Mouse (Mus musculus) heart, embryonic 11.5 days (tissue): ENCODE data around the gene Spaca3. TPM values are rescaled to one million over a fixed set of nuclear protein-coding genes. Genes with fewer than 3 reads are reported as not detected.
A peak's percentile ranks its signal among the peaks of the same experiment; 100 is the strongest.

Source experiments
- ATAC-seq: fragments of 200-750 bp; cut with Nextera tagmentation; replicated peaks from 2 replicates; pipeline ENCODE4 v1.8.0; 2017; ENCODE audit warnings: moderate library complexity; ENCODE audit not compliant: insufficient number of reproducible peaks, low FRiP score, low TSS enrichment
- H3K27ac ChIP-seq: fragments of 300-500 bp; sonication (generic); 2 replicates; pipeline ENCODE4 v1.5.1; 2014; ENCODE audit warnings: mild to moderate bottlenecking, low read depth, low read length
- H3K27me3 ChIP-seq: fragments of 300-500 bp; sonication (generic); 2 replicates; pipeline ENCODE4 v1.6.1; 2014; ENCODE audit warnings: mild to moderate bottlenecking, low read length, mixed read lengths; ENCODE audit not compliant: control insufficient read depth, insufficient read depth
- H3K36me3 ChIP-seq: fragments of 300-500 bp; sonication (generic); 2 replicates; pipeline ENCODE4 v1.6.1; 2014; ENCODE audit warnings: mild to moderate bottlenecking, low read length, moderate library complexity, mixed read lengths; ENCODE audit not compliant: control insufficient read depth, insufficient read depth
- H3K4me1 ChIP-seq: fragments of 300-500 bp; sonication (generic); 2 replicates; pipeline ENCODE4 v1.6.1; 2014; ENCODE audit warnings: low read length; ENCODE audit not compliant: control insufficient read depth, insufficient read depth
- H3K4me2 ChIP-seq: fragments of 300-500 bp; sonication (generic); 2 replicates; pipeline ENCODE4 v1.6.1; 2014; ENCODE audit warnings: mild to moderate bottlenecking, moderate library complexity
- H3K4me3 ChIP-seq: fragments of 300-500 bp; sonication (generic); 2 replicates; pipeline ENCODE4 v1.5.1; 2014; ENCODE audit warnings: low read depth, low read length
- H3K9ac ChIP-seq: fragments of 300-500 bp; sonication (generic); 2 replicates; pipeline ENCODE4 v1.6.1; 2014; ENCODE audit warnings: mild to moderate bottlenecking, low read depth, low read length, moderate library complexity
- H3K9me3 ChIP-seq: fragments of 300-500 bp; sonication (generic); replicated peaks from 2 replicates; pipeline ENCODE4 v1.6.1; 2016; ENCODE audit warnings: low read length; ENCODE audit not compliant: control insufficient read depth
- WGBS: fragments of 180-500 bp; shearing (Covaris S2); extraction: QIAGEN DNeasy Blood & Tissue Kit; methylation state at CpG from one replicate; pipeline ENCODE4 v1.1.7; 2014; ENCODE audit not compliant: insufficient replicate concordance; 5-methylcytosine and 5-hydroxymethylcytosine counted together
- polyA plus RNA-seq: library from polyadenylated mRNA; unstranded; fragments of >200 nt; fragmentation: Nextera tagmentation; extraction: Ambion mirVana; gene quantifications from 2 replicates; pipeline ENCODE4 v1.2.1, GENCODE M21; 2014

Gene Spaca3
- polyA plus RNA-seq, 1 experiment from 2014 or later: not detected

DNA sequence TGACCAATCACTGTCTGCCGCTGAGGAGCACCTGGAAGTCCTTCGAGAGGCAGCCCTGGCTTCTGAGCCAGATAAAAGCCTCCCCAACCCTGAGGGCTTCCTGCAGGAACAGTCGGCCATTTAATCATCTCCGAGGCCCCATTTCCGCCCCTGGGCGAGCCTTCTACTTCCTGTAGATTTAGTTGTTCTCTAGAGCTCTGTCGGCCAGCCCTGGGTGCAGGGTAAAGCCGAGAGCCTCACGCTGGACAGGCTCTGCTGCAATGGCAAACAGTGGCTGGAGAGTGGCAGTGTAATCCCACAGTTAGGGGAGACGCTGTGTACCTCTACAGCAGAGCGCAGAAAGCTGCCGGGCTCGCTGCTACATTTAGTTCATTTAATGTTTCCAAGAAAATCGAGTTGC is 36.9 kb upstream of the Spaca3 start:
- 0 out of 2 replicates have a peak, but pooled peaks have one; percentile 44 for ATAC-seq
- peak overlapping the region; percentile 43 for H3K4me2 ChIP-seq
- H3K9ac ChIP-seq: no peak overlapping the region
- H3K4me1 ChIP-seq: peaks cover 17% of the 10 kb centered on the region
- peak overlapping the region; percentile 6 for H3K27ac ChIP-seq
- no peak overlapping the region for H3K4me3 ChIP-seq
- H3K27me3 ChIP-seq: no peaks in the 10 kb centered on the region
- 48% methylated on average over 14 of the region's 14 CpGs for WGBS
- H3K36me3 ChIP-seq: no peaks in the 10 kb centered on the region; the same call in 1 of the 2 replicates
- no peaks in the 10 kb centered on the region for H3K9me3 ChIP-seq

DNA sequence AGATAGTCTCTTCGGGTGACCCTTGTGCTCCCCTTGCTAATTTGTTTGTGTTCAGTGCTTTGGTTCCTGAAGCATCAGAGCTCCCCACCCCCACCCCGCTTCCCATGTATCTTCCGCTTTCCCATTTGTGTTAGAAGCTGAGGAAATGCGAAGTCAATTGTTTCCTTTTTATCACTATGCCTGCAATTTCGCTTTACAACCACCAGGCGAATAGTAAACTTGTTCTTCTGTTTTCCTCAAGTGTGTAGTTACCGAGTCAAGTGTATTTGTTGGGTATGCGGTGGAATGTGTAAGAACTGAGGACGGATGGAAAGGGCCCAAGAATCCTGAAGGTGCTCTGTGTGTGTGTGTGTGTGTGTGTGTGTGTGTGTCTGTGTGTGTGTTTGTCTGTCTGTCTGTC is 36.4 kb upstream of the Spaca3 start:
- no peaks in the 10 kb centered on the region for H3K27me3 ChIP-seq
- no peak overlapping the region for H3K9ac ChIP-seq
- H3K4me1 ChIP-seq: peaks cover 17% of the 10 kb centered on the region
- H3K27ac ChIP-seq: peak overlapping the region; percentile 6; the same call in 1 of the 2 replicates
- WGBS: 71% methylated on average over 9 of the region's 9 CpGs
- no peaks in the 10 kb centered on the region; the same call in 1 of the 2 replicates for H3K36me3 ChIP-seq
- H3K4me3 ChIP-seq: no peak overlapping the region
- ATAC-seq: no peak
- H3K4me2 ChIP-seq: peak overlapping the region; percentile 43; the same call in 1 of the 2 replicates
- no peaks in the 10 kb centered on the region for H3K9me3 ChIP-seq

DNA sequence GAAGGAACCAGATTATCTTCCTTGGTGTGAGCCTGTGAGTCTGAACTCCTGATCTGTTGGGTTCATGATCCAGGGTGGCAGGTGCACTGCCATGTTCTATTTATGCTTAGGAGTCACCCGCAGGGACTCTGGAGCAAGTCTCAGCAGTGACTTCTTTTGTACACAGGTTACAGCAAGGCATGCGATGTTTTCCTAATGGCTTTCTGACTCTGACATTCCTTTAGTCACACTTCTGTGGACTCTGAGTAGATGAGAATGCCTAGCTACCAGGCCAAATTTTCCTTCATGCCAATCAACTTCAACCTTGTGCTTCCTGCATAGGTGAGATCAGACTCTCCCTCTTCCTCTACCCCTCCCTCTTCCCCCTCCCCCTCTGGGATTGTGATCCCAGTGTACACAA is 22.8 kb upstream of the Spaca3 start:
- Histone ChIP-seq H3K9me3 (no peaks in the 10 kb centered on the region), H3K4me1 (no peaks in the 10 kb centered on the region), H3K4me3 (no peak overlapping the region), H3K27me3 (no peaks in the 10 kb centered on the region), H3K27ac (no peak overlapping the region), H3K4me2 (no peak overlapping the region), H3K9ac (no peak overlapping the region), H3K36me3 (no peaks in the 10 kb centered on the region)
- 82% methylated on average over 2 of the region's 2 CpGs for WGBS
- no peak for ATAC-seq

DNA sequence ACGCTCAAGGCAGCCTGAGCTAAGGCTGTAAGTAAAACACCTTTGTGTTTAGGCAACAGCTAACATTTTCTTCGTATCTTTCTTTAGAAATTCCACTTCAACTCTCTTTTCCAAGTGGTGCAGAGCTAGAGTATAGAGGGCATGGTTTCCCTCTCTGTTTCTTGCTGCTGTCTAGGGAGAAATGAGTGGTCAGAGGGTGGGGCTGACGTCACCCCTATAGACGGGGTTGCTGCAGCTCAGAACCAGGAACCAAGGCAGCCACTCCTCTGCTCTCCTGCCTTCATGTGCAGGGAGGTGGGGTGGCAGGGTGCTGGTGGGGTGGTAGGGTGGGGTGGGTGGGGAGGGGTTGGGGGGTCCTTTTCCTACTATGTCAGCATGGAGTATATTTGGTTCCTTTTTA is 22.3 kb upstream of the Spaca3 start:
- no peaks in the 10 kb centered on the region for H3K36me3 ChIP-seq
- 67% methylated on average over 4 of the region's 4 CpGs for WGBS
- no peak overlapping the region for H3K4me2 ChIP-seq
- H3K9ac ChIP-seq: no peak overlapping the region
- H3K4me1 ChIP-seq: no peaks in the 10 kb centered on the region
- H3K27me3 ChIP-seq: no peaks in the 10 kb centered on the region
- no peak for ATAC-seq
- no peaks in the 10 kb centered on the region for H3K9me3 ChIP-seq
- H3K4me3 ChIP-seq: no peak overlapping the region
- no peak overlapping the region for H3K27ac ChIP-seq

DNA sequence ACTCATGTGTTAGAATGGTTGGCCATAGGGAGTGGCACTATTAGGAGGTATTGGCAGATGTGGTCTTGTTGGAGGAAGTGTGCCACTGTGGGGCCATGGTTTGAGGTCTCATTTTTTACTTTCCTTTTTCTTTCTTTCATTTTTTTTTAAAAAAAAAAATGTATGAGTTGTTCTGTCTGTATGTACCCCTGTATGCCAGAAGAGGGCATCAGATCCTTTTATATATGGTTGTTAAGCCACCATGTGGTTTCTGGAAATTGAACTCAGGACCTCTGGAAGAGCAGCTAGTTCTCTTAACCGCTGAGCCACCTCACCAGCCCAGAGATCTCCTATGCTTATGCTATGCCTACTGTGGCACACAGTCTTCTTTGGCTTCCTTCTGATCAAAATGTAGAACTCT is 19.4 kb upstream of the Spaca3 start:
- Histone ChIP-seq H3K4me3 (no peak overlapping the region), H3K4me1 (no peaks in the 10 kb centered on the region), H3K9me3 (no peaks in the 10 kb centered on the region), H3K27me3 (no peaks in the 10 kb centered on the region), H3K4me2 (no peak overlapping the region), H3K27ac (no peak overlapping the region), H3K9ac (no peak overlapping the region), H3K36me3 (no peaks in the 10 kb centered on the region)
- no peak for ATAC-seq
- 67% methylated on average over 1 of the region's 1 CpGs for WGBS

DNA sequence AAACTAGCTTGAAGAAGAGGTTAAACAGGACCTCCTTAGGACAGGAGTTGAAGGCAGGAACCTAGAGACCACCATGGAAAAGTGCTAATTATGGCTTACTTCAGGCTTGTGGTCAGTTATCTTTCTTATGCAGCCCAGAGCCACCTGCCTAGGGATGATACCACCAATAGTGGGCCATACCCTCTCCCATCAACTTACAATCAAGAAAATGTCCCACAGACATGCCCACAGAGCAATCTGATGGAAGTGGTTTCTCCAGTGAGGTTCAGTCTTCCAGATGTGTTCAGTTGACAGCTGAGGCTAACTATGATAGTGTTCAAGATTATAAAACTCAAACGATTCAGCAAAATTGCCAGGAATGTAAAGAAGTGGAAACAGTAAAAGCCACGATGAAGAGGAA is 14.7 kb upstream of the Spaca3 start:
- Histone ChIP-seq H3K27ac (no peak overlapping the region), H3K36me3 (no peaks in the 10 kb centered on the region), H3K9ac (no peak overlapping the region), H3K9me3 (no peaks in the 10 kb centered on the region), H3K27me3 (no peaks in the 10 kb centered on the region), H3K4me1 (no peaks in the 10 kb centered on the region), H3K4me3 (no peak overlapping the region), H3K4me2 (no peak overlapping the region)
- 66% methylated on average over 2 of the region's 2 CpGs for WGBS
- no peak for ATAC-seq

DNA sequence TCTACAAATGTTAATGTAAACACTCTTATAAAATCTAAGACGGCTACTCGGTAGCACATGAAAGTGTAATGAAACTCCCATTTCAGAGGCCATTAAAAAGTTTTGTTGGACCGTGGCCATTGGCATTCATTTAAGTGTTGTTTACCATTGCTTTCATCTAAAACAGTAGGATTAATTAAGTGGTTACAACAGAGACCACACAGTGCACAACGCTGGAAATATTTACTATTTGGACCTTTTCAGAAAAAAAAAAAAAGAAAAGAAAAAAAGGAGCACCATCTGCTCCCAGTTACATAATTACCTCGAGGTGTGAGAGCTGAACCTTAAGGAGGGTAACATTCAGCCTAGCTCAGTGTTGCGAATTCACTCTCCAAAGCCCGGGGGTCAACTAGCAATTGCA is 12.7 kb upstream of the Spaca3 start:
- no peaks in the 10 kb centered on the region for H3K9me3 ChIP-seq
- ATAC-seq: no peak
- H3K27me3 ChIP-seq: no peaks in the 10 kb centered on the region
- WGBS: 70% methylated on average over 7 of the region's 7 CpGs
- no peak overlapping the region for H3K27ac ChIP-seq
- H3K4me2 ChIP-seq: no peak overlapping the region
- no peaks in the 10 kb centered on the region for H3K4me1 ChIP-seq
- no peaks in the 10 kb centered on the region for H3K36me3 ChIP-seq
- no peak overlapping the region for H3K9ac ChIP-seq
- no peak overlapping the region for H3K4me3 ChIP-seq

DNA sequence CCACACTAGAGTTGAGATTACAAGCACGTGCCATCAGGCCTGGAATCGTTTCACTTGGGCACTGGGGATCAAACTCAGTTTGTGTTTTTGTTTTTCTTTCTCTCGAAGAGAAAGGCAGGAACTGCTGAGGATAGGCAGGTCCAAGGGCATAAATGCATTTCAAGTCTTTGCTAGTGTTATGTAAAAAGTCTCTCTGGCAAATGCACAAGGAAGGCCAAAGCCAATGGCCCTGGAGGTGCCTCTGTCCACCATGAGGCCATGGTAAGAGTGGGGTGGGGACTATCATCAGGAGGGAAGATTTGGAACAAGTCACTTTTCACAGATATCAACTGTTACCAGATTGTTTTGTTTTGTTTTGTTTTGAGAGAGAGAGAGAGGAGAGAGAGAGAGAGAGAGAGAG is 12.1 kb upstream of the Spaca3 start:
- H3K9me3 ChIP-seq: no peaks in the 10 kb centered on the region
- no peak overlapping the region for H3K9ac ChIP-seq
- WGBS: 42% methylated on average over 3 of the region's 3 CpGs
- no peaks in the 10 kb centered on the region for H3K36me3 ChIP-seq
- H3K4me3 ChIP-seq: no peak overlapping the region
- H3K27ac ChIP-seq: no peak overlapping the region
- H3K4me2 ChIP-seq: no peak overlapping the region
- no peaks in the 10 kb centered on the region for H3K27me3 ChIP-seq
- no peak for ATAC-seq
- H3K4me1 ChIP-seq: no peaks in the 10 kb centered on the region

DNA sequence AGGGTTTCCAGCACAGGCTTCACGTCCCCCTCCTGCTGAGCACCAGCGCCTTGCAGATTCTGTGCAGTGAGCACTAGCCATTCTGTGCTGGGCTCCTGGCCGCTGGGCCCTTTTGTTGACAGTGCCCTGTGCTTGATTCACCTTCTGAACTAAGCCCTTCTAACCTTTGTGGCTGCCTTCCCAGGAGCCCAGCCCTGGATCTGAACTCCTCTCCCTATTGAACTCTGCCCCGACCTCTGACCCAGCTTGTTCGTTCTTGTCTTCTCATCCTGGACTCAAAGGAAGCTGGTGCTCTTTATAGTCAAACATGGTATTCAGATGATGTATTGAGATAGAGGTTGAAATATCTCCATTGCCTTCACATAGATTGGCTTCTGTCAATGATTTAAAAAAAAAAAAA is 10.0 kb upstream of the Spaca3 start:
- ATAC-seq: no peak
- Histone ChIP-seq H3K27me3 (no peaks in the 10 kb centered on the region; the same call in 1 of the 2 replicates), H3K4me3 (no peak overlapping the region), H3K36me3 (no peaks in the 10 kb centered on the region), H3K9me3 (no peaks in the 10 kb centered on the region), H3K9ac (no peak overlapping the region), H3K4me2 (no peak overlapping the region), H3K27ac (no peak overlapping the region), H3K4me1 (no peaks in the 10 kb centered on the region)
- WGBS: 62% methylated on average over 5 of the region's 5 CpGs
